Mouse (Mus musculus): ENCODE data around the gene Rpgrip1l.

- no peak for TF ChIP-seq GATA1 (IDR thresholded peaks at IDR 0.05; ENCODE audit: borderline replicate concordance, low read length)
- no peak for TF ChIP-seq FLI1 (IDR thresholded peaks at IDR 0.05; ENCODE audit: low read length)
These were observed 103.4 kb downstream of the Rpgrip1l start for GRCm38 (mm10) chr8:91209658-91210057.
